Mouse (Mus musculus) midbrain, postnatal 0 days (tissue): Measurements from ENCODE around the gene Olfr1392. TPM values are rescaled to one million over a fixed set of nuclear protein-coding genes. Genes with fewer than 3 reads are reported as not detected.

Experiments
- ATAC-seq: fragments of 200-750 bp; cut with Nextera tagmentation; 2 replicates; pipeline ENCODE4 v1.8.0; 2017; ENCODE audit warnings: moderate number of reproducible peaks, mild to moderate bottlenecking, moderate TSS enrichment, moderate library complexity; ENCODE audit not compliant: low FRiP score
- DNase-seq: peaks from one replicate; pipeline ENCODE4 v3.0.0-alpha.2; 2015; ENCODE audit warnings: low spot score
- H3K27ac ChIP-seq: fragments of 300-500 bp; sonication (generic); 2 replicates; pipeline ENCODE4 v1.5.1; 2014; ENCODE audit warnings: low read depth, mild to moderate bottlenecking, low read length, mixed read lengths
- H3K27me3 ChIP-seq: fragments of 300-500 bp; sonication (generic); 2 replicates; pipeline ENCODE4 v1.6.1; 2014; ENCODE audit warnings: low read length, control low read depth, mixed read lengths; ENCODE audit not compliant: insufficient read depth
- H3K36me3 ChIP-seq: fragments of 300-500 bp; sonication (generic); 2 replicates; pipeline ENCODE4 v1.6.1; 2014; ENCODE audit warnings: low read length, control low read depth, mixed read lengths; ENCODE audit not compliant: insufficient read depth
- H3K4me1 ChIP-seq: fragments of 300-500 bp; sonication (generic); 2 replicates; pipeline ENCODE4 v1.6.1; 2014; ENCODE audit warnings: mild to moderate bottlenecking, control low read depth, antibody characterized with exemption, low read length, mixed read lengths; ENCODE audit not compliant: insufficient read depth
- H3K4me2 ChIP-seq: fragments of 300-500 bp; sonication (generic); 2 replicates; pipeline ENCODE4 v1.6.1; 2014; ENCODE audit warnings: low read depth, mild to moderate bottlenecking, low read length, mixed read lengths; ENCODE audit not compliant: poor library complexity, severe bottlenecking
- H3K4me3 ChIP-seq: fragments of 300-500 bp; sonication (generic); 2 replicates; pipeline ENCODE4 v1.5.1; 2014; ENCODE audit warnings: low read depth, mild to moderate bottlenecking, low read length, moderate library complexity
- H3K9ac ChIP-seq: fragments of 300-500 bp; sonication (generic); replicated peaks from 2 replicates; pipeline ENCODE4 v1.6.1; 2014; ENCODE audit warnings: mild to moderate bottlenecking, low read length, moderate library complexity, mixed read lengths; ENCODE audit not compliant: poor library complexity, severe bottlenecking
- H3K9me3 ChIP-seq: fragments of 300-500 bp; sonication (generic); 2 replicates; pipeline ENCODE4 v1.6.1; 2016; ENCODE audit warnings: low read length, control low read depth
- CTCF ChIP-seq: IDR thresholded peaks from 2 replicates; pipeline ENCODE4 v1.5.1; 2016; ENCODE audit warnings: antibody characterized with exemption, mild to moderate bottlenecking
- WGBS: fragments of 180-500 bp; shearing (Covaris S2); extraction: QIAGEN DNeasy Blood & Tissue Kit; methylation state at CpG from one replicate; pipeline ENCODE4 v1.1.7; 2014; 5-methylcytosine and 5-hydroxymethylcytosine counted together
- polyA plus RNA-seq: library from polyadenylated mRNA; unstranded; fragments of >200 nt; fragmentation: Nextera tagmentation; extraction: Ambion mirVana; gene quantifications from 2 replicates; pipeline ENCODE4 v1.2.1, GENCODE M21; 2015
- total RNA-seq: library from RNA; depleted of rRNA; stranded (reverse); fragments of >200 nt; gene quantifications from 2 replicates; pipeline ENCODE4 v1.2.3, GENCODE M21; 2014

The Olfr1392 gene
- total and polyA plus RNA-seq, 2 experiments from 2014 or later: 0.14 to 0.60 TPM

DNA sequence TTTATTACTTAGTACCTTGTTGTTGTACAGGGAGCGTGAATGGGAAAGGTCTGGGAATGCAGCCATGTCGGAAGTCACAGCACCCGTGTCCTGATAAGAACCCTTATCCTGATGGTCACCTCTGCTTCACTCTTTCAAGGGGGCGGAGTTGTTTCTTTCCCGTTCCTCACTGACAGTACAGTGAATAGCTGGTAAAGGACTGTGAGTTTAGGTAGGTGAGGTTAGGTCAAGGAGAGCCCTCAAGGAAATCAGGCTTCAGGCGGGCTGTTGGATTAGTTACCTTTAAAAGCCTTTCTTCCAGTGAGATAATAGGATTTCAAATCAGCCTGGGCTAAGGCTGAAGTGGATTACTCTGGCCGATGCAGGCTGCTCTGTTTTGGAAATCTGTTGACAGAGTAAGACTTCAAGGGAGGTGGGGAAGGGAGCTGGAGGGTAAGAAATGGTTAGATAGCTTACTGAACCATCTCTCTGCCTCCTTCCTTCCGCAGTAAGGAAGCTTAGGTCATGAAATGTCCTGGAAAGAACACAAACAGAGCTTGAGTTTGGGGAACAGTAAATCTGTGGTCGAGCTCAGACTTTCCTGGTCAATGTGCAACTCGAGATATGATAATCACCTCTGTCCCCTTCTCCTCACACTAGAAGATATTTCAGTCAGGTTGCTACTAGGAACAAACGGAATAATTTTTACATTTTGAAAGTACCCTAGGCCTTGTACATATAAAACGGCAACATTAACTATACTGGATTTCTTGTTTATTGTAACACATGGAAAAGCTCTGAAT is 39.3 kb upstream of the Olfr1392 start:
- no peak overlapping the region for H3K27ac ChIP-seq
- no peak overlapping the region for H3K9ac ChIP-seq
- DNase-seq: no peak
- TF ChIP-seq CTCF: no peak
- no peaks in the 10 kb centered on the region for H3K36me3 ChIP-seq
- H3K4me3 ChIP-seq: no peak overlapping the region
- 33% methylated on average over 12 of the region's 12 CpGs for WGBS
- no peaks in the 10 kb centered on the region for H3K27me3 ChIP-seq
- no peaks in the 10 kb centered on the region for H3K9me3 ChIP-seq
- H3K4me1 ChIP-seq: peaks cover 5% of the 10 kb centered on the region; the same call in 1 of the 2 replicates
- no peak for ATAC-seq
- peak overlapping the region; percentile 62 for H3K4me2 ChIP-seq

GRCm38 (mm10) chr11:49246523-49246922 is 38.6 kb upstream of the Olfr1392 start:
- WGBS: 85% methylated on average over 4 of the region's 4 CpGs
- TF ChIP-seq CTCF: no peak
- H3K27ac ChIP-seq: no peak overlapping the region
- no peaks in the 10 kb centered on the region for H3K9me3 ChIP-seq
- no peaks in the 10 kb centered on the region for H3K36me3 ChIP-seq
- no peaks in the 10 kb centered on the region for H3K27me3 ChIP-seq
- H3K4me2 ChIP-seq: no peak overlapping the region
- peaks cover 10% of the 10 kb centered on the region for H3K4me1 ChIP-seq
- DNase-seq: no peak
- no peak overlapping the region for H3K9ac ChIP-seq
- no peak overlapping the region for H3K4me3 ChIP-seq
- ATAC-seq: no peak

DNA sequence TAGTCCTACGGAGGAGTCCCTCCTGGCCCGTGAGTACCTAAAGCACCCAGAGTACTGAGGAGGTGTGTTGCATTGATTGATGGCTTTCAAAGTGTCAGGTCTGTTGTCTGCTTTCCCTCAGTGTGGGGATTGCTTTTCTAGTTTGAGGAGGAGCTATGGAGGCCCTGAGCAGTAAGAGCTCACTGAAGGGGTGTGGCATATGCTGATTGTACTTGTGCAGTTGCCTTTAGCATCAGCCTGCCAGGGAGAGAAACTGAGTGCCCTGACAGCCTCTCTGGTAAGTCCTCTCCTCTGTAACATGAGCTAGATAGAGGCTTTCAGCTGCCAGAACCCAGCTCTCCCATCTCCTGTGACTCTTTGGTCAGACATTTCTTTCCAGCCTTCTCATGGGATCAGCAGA is 37.8 kb upstream of the Olfr1392 start:
- no peak overlapping the region for H3K9ac ChIP-seq
- no peak for ATAC-seq
- no peaks in the 10 kb centered on the region for H3K36me3 ChIP-seq
- no peak for TF ChIP-seq CTCF
- no peak for DNase-seq
- no peak overlapping the region for H3K4me2 ChIP-seq
- 84% methylated on average over 2 of the region's 2 CpGs for WGBS
- no peaks in the 10 kb centered on the region for H3K9me3 ChIP-seq
- no peak overlapping the region for H3K4me3 ChIP-seq
- H3K27me3 ChIP-seq: no peaks in the 10 kb centered on the region
- peaks cover 10% of the 10 kb centered on the region for H3K4me1 ChIP-seq
- H3K27ac ChIP-seq: no peak overlapping the region

DNA sequence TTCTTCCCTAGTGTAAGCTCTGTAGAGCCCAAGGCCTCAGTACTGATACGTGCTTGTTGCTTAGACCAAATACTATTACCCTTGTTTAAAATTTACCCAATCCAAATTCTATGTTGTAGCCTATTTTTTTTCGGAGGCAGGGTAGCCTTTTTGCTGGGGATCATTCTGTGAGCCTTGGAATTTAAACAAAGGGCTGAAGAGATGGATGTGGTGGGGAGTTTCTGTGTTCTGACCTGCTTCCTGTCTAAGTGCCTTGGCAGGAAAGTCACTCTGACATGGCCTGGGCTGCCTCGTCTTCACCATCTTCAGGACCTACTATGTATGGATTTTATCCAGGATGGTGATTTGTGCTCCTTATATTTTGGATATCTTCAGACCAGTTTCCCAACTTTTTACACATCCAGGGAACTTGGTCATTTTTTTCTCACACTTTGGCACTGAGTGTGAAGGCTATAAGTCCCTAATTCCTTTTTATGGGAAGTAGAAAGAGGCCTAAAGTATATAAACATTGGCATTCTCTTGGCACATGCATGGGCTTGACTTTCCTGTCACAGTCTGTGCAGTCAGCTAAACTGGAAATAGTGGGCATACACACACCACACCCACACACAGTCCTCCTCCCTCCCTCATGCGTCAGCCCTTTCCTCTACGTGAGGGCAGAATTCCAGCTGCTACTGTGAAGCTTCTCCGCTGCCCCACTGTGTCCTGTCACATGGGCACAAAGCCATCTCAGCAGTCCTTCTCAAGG is 36.7 kb upstream of the Olfr1392 start:
- no peaks in the 10 kb centered on the region for H3K9me3 ChIP-seq
- H3K27me3 ChIP-seq: no peaks in the 10 kb centered on the region
- DNase-seq (no peak), ATAC-seq (no peak)
- WGBS: 61% methylated on average over 6 of the region's 6 CpGs
- TF ChIP-seq CTCF: no peak
- no peak overlapping the region for H3K4me2 ChIP-seq
- H3K4me1 ChIP-seq: peaks cover 10% of the 10 kb centered on the region
- H3K27ac ChIP-seq: no peak overlapping the region
- H3K4me3 ChIP-seq: no peak overlapping the region
- no peak overlapping the region for H3K9ac ChIP-seq
- H3K36me3 ChIP-seq: no peaks in the 10 kb centered on the region

DNA sequence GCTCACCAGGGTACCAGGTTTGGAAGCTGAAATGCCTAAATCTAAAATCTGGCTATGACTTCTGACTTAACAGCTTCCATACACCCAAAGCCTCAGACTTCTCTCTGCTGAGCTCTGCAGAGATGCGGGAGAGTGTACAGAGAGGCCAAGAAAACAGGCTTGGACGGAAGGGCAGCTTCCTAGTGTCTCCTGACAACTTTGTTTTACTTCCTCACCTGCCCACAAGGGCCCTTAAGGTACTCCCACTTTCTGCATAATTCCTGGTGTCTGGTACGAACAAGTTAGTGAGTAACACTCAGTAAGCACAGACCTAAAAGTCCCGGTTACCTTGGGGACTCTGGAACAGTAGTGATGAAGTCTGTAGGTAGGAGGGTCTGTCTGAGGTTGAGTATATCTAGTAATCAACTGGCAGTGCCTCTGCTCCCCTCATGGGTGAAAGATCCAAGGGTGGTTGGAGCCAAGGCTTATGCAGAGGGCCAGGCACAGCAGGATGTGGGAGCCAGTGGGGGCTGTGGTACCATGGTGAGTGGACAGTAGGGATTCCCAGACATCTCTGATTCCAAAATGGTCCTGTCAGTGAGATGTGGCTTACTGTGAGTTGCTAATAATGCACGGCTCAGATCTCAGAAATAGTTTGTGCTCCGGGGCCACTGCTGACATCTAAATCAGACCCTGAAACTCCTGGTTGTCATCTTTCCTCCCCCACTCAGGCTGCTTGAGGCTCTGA is 35.9 kb upstream of the Olfr1392 start:
- Histone ChIP-seq H3K36me3 (peaks cover 3% of the 10 kb centered on the region; the same call in 1 of the 2 replicates), H3K27ac (no peak overlapping the region), H3K27me3 (no peaks in the 10 kb centered on the region), H3K9me3 (no peaks in the 10 kb centered on the region), H3K4me2 (no peak overlapping the region), H3K4me1 (peaks cover 10% of the 10 kb centered on the region), H3K9ac (no peak overlapping the region), H3K4me3 (no peak overlapping the region)
- WGBS: 65% methylated on average over 6 of the region's 6 CpGs
- ATAC-seq: no peak
- no peak for TF ChIP-seq CTCF
- no peak for DNase-seq
